Mouse (Mus musculus): ENCODE results near the gene Elf5. TPM values are rescaled to one million over a fixed set of nuclear protein-coding genes. Genes with fewer than 3 reads are reported as not detected.

The Elf5 gene
- total RNA-seq, 1 experiment from 2014 or later = not detected

DNA sequence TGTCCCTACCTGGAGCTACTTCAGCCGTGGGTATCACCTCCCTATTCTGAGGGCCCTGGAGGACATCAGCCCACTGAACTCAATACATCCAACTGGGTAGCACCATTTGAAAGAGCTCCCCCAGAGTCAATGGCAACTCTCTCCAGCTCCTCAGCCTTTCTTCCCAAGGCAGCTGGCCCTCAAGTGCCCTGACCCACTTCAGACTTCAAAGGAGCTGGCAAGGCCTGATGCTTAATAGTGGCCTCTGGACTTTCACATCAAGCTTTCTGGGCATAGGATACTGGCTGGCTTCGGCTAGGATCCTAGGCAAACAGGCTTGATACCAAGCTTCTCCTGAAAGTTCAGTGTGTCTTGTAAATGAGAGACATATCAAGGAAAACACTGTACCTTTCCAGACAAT, 23.6 kb downstream of the Elf5 start:
- no peak for DNase-seq

DNA sequence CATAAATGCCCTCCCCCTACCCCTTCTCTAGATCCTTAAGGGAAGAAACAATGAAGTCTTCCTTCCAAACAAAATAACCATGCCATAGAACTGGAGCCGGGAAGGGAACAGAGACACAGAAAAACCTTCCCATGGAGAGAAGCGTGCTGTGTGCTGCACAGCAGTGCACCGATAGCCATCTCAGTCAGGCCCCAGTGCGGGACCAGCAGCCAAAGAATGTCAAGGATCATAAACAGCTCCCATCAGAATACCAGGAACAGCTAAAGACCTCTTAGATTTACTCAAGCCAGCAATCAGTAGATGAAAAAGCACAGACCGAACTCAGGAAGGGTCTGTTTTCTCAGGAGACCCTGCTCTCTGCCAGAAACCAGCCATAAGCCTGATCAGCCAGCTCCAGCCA, 25.0 kb downstream of the Elf5 start:
- no peak for DNase-seq

DNA sequence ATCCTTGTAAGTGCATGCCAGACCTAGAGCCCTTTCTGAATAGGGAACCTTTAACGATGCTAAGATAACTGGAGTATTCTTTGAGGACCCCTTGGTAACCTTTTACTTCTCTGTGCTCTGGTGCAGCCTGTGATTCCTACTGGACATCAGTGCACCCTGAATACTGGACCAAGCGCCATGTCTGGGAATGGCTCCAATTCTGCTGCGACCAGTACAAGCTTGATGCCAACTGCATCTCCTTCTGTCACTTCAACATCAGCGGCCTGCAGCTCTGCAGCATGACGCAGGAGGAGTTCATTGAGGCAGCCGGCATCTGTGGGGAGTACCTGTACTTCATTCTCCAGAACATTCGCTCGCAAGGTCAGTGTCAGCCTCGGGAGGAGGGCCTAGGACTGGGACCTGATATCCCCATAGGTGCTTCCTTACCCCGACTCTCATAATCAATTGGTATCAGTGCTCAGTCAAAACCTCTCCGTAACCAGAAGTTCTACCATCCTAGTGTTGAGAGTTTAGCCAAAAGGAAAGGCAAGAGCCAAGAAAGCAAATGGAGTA, 27.7 kb downstream of the Elf5 start:
- DNase-seq = no peak

DNA sequence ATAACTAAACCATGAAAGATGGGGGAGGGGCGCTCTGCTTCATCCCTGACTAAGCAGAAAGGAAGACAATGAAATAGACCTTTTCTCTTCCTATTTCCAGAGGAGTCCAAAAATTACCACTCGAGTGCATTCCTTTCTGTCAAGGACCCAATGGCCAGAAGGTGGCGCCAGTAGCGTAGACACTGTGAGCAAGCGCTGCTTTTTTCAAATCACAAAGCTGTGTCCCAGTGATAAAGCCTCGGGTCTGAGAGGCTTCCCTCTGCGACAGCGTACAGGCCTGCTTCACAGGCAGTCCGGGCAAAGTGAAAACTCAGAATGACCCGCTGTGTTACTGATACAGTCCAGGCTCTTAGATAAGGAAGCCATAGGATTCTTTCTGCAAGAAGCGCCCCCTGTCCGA, 28.2 kb downstream of the Elf5 start:
- DNase-seq = peak; percentile 81

DNA sequence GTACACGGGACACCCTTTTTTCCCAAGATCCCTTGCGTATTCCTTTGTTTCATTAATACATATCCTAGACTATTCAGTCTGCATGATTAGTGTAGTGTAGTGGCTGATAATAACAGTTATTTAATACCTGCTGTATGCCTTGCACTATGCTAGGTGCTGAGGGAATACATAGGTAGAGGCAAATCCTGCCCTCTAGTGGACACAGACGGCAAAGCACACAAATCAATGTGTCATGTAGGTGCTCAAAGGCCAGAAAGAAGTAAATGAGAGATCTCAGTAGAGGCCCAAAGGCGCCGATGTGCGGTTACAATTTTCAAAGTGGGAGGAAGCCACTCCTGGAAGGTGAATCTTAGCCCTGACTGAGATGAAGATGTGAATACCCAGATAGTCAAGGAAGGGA, 34.3 kb downstream of the Elf5 start:
- DNase-seq = peak; percentile 24

DNA sequence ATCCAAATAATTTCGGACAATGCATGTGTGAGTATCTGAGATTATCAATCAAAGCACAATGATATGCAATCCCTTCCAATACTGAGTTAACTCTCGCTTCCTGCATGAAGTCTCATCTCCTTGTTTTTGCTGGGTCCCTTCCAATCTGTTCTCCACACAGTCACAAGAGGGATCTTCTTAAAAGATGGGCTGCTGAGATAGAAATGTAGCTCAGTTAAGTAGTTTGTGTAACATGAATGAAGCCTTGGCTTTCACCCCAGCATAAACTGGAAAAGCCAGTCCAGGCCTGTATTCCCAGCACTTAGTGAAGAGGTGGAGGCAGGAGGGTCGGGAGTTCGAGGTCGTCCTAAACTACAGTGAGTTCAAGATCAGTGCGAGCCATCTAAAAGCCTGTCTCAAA, 34.8 kb downstream of the Elf5 start:
- no peak for DNase-seq

DNA sequence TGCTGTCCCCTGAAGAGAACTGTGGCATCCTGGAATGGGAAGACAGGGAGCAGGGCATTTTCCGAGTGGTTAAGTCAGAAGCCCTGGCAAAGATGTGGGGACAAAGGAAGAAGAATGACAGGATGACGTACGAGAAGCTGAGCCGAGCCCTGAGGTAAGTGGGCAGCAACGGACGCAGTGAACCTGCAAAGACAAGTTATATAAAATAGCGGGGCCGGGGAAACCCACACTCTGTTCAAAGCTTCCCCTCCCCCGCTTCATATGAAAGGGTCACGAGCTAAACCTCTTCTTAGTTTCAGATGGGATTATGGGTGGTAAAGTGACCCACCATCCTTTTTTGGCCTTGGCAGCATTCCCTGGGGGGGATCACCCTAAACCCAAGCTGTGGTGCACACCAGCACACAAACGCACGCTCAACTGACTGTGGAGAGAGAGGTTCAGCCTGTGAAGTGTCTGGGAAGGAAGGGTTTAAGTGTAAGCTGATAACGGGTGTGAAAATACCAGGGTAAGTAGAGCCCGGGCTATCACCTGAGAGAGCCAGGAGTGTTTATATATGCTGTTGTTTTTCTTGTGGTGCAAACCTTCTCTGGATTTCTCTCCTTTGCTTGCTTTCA, 37.6 kb downstream of the Elf5 start:
- no peak for DNase-seq

DNA sequence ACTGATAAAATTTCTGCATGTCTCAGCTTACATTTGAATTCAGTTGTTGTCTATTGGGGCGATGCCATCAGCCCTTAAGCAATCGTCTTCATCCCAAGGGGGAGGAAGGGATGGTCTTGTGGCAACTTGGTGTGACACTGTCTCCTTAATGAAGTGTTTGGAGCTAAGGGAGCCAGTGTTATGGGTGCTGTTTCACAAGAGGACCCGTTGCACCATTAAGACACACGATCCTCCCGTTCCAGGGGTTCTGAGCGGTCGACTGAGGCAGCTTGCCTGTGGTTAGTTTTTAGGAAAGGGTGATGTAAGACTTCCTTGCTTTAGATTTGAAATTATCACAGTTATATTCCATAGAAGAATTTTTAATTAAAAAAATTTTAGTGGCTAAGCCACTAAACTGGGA, 38.3 kb downstream of the Elf5 start:
- no peak for DNase-seq

DNA sequence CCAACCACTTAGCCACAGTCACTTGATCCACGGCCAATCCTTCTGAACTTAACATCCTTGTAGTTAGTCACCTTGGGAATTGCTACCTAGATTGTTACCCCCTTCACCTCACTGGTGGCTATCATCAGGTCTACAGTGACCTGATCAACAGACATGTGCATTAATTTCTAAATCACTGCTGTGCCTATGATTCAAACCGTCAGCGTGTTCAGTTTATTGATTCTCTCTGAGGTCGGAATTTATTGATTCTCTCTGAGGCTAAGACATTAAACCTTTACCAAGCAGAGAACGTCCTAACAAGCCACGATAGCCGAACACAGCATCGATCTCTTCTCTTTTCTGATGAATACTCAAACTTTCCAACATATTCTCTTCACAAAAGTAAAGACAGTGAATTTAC, 38.8 kb downstream of the Elf5 start:
- no peak for DNase-seq

DNA sequence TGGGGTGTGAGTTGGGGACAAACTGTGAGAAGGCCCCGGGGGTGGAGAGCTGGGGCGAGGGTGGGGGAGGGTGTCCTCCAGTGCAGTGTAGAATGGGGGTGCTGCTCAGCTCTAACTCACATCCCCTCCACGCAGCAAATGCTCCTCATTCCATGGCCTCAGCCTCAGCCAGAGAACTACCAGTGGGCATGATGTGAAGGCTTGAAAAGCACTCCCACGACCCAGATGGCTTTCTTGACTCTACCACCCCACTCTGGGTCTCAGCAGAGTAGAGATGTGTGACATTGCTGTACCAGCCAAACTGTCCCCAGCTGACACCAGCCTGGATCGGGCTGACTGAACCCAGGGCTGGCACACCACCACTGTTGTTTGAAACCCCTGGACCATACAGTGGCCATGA, 41.1 kb downstream of the Elf5 start:
- no peak for DNase-seq

DNA sequence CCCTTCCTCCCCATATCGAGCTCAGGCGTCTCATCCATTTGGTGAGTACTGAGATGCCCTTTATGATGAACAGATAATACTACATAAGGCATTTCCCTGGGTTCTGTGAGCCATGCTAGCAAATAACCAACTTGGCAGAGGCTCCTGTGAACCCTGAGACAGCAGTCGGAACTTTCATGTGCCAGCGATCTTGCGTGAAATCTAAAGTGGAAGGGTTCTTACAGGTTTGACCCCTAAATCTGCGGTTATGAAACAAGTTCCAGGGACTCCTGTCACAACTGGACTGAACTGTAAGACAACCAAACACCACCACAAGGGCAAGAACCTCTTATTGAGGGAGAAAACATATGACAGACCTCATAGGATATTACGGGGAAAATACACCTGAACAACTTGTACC, 44.3 kb downstream of the Elf5 start:
- DNase-seq = no peak

DNA sequence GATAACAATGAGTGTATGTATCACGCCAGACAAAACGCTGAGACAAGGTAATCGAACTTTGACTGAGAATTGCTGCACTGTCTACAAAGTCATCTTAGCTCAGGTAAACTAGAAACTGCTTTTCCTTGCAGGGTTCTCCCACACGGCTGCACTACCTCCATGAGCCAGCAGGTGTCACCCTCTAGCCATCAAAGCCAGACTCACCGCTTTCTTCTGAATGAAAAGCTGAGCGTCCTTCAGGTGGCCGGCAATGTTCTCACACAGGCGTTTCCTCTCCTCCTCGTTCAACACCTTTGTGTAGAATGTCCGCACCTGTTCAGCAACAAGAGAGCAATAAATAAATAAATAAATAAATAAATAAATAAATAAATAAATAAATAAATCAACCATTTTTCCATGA, 45.2 kb downstream of the Elf5 start:
- DNase-seq = peak; percentile 77

DNA sequence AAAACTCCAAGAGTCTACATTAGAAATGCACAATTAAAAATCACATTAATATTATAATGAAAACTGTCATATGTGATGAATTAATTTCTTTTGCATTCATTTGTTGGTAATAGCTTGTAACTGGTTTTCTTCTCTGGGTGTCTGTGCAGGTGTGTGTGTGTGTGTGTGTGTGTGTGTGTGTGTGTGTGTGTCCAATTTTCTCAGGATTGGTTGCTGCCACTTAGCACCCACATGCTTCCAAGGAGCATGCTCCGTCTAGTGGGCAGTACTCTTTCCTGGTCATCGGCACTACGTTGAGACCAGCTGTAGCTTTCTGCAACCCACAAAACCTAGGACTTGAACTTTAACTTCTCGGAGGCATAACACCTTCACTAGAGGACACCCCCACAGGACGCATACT, 45.6 kb downstream of the Elf5 start:
- no peak for DNase-seq

DNA sequence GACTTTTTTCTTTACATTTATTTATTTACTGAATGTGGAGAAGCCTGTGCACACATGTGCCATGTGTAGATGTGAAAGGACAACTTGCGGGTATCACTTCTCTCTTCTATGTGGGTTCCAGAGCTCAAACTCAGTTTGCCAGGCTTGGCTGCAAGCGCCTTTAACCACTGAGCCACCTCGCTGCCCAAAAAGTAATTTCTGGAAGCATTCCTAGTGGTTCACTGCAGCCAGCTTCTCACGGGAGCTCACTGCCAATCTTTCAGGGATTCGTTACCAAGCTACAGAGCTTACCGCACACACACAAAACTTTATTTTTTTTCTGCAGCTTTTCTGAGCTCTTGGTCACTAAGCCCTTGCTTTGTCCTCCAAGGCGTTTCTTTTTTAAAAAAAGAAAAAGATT, 46.1 kb downstream of the Elf5 start:
- no peak for DNase-seq

DNA sequence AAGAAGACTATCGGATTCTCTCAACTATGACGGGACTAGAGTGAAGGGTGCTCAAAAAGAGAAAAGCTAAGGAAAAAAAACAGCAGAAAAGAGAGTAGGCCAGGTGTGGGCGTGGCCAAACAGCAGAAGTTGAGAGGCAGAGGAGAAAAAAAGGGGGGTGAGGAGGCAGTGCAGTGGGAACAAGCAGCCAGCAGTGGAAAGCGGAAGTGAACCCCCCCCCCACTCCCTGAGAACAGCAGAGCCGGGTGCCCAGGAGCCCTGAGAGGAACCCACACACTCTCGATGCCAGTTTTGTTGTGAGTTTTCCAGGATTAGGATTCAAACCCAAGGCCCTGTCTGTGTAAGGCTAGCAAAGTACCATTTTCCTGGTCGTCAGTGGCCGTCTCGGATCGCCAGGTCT, 47.6 kb downstream of the Elf5 start:
- DNase-seq = no peak

DNA sequence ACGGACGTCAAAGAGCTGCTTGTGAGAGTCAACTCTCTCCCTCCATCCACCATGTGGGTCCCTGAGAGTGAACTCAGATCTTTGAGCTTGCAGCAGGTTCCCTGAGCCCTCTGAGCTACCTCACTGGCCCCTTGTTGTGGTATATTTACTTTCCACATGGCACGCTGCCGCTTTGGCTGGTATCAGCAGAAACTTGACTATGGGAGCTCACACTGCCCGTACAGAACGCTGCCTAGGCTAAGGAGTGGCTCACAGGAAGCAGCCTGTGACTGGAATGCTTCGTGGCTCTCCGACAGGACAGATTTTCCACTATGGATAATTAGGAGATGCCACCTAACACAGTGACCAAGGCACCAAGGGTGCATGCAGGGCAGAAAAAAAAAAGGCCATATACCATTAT, 49.7 kb downstream of the Elf5 start:
- no peak for DNase-seq

DNA sequence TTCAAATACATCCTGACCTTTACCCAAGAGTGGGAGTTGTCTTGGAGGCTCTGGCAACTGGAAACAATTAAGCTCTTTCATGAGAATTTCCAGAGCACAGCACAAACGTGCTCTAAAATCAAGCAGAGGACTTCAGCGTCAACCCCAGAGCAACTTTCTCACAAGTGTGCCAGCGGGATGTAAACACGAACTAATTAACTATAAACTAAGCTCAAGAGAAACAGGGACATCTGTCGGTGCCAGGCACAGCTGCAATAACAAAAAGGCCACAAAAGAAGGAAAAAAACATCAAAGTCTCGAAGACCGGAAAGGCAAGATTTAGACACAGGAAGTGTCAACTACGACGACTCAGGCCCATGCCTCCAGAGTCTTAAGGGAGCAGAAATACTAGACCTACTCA, 50.3 kb downstream of the Elf5 start:
- DNase-seq = no peak

DNA sequence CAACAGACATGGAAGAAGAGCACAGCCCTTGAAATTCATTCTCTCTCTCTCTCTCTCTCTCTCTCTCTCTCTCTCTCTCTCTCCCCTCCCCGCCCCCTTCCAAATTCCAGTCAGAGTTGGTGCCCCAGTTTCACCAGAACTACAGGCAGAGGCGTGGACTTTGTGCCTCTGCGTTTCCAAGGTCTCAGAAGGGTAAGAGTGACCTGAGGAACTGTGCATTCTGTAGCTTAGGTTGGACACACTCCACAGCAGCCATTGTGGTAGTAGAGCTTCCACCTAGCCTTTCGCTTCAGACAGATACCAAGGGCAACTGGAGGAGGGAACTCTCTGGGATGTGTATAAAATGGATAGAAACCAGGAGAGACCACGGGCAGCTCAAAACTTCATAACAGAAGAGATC, 51.3 kb downstream of the Elf5 start:
- no peak for DNase-seq

DNA sequence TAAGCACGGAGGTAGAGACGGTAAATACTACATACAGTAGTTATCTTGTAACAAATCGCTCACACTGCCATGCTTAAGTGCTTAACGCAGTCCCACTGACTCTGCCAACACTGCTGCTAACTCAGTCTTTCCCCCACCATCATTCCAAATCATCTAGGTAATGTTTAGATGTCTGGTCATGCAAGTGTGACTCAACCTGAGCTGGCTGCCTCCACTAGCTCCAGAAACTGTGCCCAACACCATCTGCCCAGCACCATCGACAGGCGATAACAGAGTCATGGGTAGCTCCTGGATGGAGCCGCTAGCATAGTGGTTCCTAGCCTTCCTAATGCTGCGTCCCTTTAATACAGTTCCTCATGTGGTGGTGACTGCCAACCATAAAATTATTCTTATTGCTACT, 53.0 kb downstream of the Elf5 start:
- no peak for DNase-seq

DNA sequence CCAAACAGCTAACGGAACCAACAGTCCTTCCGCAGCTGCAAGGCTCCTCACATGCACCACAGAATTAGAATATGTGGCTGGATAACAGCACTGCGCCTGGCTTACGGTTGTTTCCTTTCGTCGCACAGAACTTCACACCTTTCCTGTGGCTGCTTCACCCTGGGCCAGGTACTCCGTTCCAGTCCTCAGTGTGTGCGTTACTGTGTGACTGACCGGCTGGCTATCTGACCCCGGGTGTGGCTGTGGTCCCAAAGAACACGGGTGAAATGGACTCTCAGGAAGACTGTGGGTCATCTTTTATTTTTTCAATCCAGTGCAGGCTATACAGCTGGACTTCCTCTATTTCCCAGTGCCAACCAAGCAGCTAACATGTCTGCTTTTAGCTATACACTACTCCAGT, 53.9 kb downstream of the Elf5 start:
- DNase-seq = no peak

DNA sequence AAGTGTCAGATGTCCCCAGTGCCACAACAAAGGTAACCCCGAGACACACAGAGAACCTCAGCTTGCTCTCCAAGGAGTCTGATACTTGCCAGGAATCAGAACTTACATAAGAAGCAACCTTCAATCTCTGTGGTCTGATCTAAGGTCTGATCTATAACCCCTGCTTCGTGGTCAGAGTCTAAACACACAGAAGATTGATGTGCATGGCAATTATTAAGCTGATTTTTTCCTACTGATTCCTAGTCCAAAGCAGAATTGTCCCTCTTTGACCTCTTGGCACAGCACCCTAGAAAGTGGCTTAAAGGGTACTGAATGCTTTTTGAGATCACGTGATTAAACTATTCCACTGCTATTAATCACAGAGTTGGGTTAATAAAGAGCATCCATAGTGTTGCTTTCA, 54.8 kb downstream of the Elf5 start:
- no peak for DNase-seq

DNA sequence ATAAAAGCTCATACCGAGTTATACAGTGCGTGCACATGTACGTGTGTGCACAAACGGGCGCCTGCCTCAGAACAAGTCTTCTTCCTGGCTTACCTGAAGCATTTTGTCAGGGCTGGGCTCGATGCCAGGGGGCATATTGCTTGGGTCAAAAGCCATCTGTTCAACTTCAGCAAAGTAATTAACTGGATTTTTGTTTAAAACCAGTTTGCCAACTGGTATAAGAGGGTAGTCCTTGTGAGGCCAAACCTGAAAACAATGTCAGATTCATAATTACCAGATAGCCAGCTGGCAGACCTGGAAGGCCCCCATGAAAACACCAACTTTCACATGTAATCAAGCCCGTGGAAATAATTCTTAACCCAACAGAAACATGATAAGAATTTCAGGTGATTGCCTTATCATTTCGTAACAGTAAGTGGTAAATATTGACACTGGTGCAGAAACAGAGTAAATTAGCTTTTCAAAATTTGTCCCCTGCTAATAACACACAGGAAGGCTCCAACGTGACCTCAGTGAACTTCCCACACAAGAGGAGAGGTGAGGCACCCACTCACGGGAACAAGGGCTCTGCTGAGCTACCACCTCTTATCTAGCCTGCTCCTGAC, 55.6 kb downstream of the Elf5 start:
- DNase-seq = no peak

DNA sequence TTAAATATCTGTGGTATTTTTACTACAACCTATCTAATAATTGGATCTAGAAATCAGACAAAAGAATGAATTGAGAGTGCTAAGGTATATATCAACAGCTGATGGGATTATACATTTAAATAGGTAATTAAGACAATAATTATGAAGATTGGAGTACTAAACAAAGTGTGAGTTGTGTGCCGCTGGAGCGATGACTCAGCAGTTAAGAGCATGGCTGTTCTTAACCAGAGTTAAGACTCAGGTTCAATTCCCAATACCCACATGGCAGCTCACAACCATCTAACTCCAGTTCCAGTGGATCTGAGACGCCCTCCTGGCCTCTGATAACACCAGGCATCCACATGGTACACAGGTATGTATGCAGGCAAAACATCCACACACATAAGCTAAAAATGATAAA, 61.9 kb downstream of the Elf5 start:
- no peak for DNase-seq

DNA sequence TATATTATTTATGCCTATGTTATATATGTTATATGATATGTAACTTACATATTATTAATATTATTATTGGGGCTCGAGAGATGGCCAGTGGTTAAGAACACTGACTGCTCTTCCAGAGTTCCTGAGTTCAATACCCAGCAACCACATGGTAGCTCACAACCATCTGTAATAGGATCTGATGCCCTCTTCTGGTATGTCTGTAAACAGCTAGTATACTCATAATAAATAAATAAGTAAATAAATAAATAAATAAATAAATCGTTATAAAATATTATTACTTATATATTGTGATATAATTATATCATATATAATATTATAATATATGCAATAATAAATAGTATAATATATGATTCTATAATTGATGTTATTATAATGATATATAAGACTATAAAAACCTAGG, 64.7 kb downstream of the Elf5 start:
- no peak for DNase-seq

DNA sequence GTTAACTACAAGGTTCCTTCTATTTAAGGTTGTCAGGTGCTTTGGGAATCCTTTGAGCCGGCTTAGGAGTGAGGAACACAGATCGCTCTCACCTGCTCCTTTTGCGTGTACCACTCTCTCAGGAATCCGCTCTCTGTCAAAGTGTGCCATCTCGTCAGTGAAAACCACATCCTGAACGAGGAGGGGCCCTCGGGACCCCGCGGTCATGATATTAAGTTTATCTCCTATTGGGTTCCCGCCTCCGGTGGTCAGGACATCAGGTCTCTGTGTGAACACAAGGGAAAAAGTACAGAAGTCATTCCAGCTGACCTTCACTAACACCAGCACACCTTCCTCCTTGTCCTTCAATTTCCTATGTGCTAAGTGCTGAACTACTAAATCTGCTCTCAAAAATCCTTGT, 65.2 kb downstream of the Elf5 start:
- DNase-seq = no peak

All from adrenal gland, postnatal 25 days (tissue).